ENCODE assay signal across 31 mouse cellular contexts in the genomic region with DNA sequence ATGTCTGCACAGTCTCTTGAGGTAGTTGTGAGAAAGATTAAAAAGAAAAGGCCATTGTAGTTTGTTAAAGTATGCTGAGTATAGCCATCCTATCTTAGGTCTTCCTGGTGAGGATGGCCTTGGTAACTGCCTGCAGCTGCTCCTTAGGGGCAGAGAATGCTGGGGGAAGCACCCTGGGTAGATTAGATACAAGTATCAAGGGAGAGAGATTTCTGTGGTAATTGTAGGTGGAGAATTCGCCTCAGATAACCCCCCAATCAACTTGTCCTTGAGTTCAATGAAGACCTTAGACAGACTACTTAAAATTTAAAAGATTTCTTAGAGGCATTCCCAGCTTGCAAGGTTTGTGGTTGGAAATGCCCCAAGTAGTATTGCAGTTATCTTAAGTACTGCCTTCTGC. TPM values are rescaled to one million over a fixed set of nuclear protein-coding genes. Genes with fewer than 3 reads are reported as not detected.
DNase-seq lines count a peak whose midpoint lies in the region; ATAC-seq and TF ChIP-seq lines count a peak whose summit lies in the region.
"Had no signal": no experiment of that assay in that cellular context is flagged by ENCODE, and none has a peak within 500 bp of the region (broad histone marks: within the 10 kb centered on the region; RNA-seq: fewer than 3 reads in every experiment).

No protein-coding gene starts in this region.

- H3K4me2 ChIP-seq in heart, embryonic 15.5 days: peak overlapping the region; percentile 97; the same call in 1 of the 2 replicates
- peak overlapping the region; percentile 73 for H3K4me2 ChIP-seq in liver, embryonic 16.5 days (ENCODE audit: low read depth, low read length)
- H3K4me2 ChIP-seq in forebrain, embryonic 16.5 days (ENCODE audit: low read length): no peak overlapping the region
- H3K4me2 ChIP-seq: embryonic facial prominence, embryonic 15.5 days had no signal

- no peak for DNase-seq in heart, adult 9 months (ENCODE audit: low spot score in 2 of 2)
- DNase-seq in MEL (ENCODE audit: low read depth, low spot score): peak; percentile 60
- DNase-seq in embryonic facial prominence, embryonic 10.5 days (ENCODE audit: low spot score): no peak
- DNase-seq in cerebellum, adult 8-10 months: no peak
- DNase-seq: adrenal gland, postnatal 14 days; cerebellum, adult 11-12 months; cerebellum, postnatal 25 days; embryo, embryonic 11 days; gastrocnemius, postnatal 10 days; heart, adult 11 months; heart, postnatal 36 days; kidney, postnatal 4 days; layer of hippocampus, adult 9-11 months; lung, embryonic 14.5 days; lung, postnatal 36 days; right cerebral cortex, postnatal 25 days; thymus, postnatal 36 days had no signal

- peak; percentile 32 to 71 for TF ChIP-seq EP300 in MEL (IDR thresholded peaks at IDR 0.05; ENCODE audit: low read depth in 1 of 2, low read length in 2 of 2)

- H3K27me3 ChIP-seq in heart, embryonic 15.5 days: no peaks in the 10 kb centered on the region
- H3K27me3 ChIP-seq in MEL (ENCODE audit: control insufficient read depth in 1 of 2, insufficient read depth in 2 of 2, low read length in 2 of 2): no peaks in the 10 kb centered on the region
- no peaks in the 10 kb centered on the region for H3K27me3 ChIP-seq in embryonic facial prominence, embryonic 10.5 days (replicated peaks; ENCODE audit: low read depth, poor library complexity, severe bottlenecking)
- H3K27me3 ChIP-seq in liver, embryonic 16.5 days (ENCODE audit: control insufficient read depth, insufficient read depth, low read depth, low read length): no peaks in the 10 kb centered on the region
- no peaks in the 10 kb centered on the region for H3K27me3 ChIP-seq in forebrain, embryonic 16.5 days (replicated peaks; ENCODE audit: control insufficient read depth, insufficient read depth, low read length)
- H3K27me3 ChIP-seq: embryonic facial prominence, embryonic 15.5 days; hindbrain, embryonic 15.5 days; limb, embryonic 12.5 days; neural tube, embryonic 13.5 days; Patski had no signal

- H3K36me3 ChIP-seq in heart, embryonic 15.5 days: peaks cover 23% of the 10 kb centered on the region
- H3K36me3 ChIP-seq in MEL (ENCODE audit: control insufficient read depth in 1 of 2, insufficient read depth in 2 of 2, low read length in 2 of 2): peaks cover 0 to 46% of the 10 kb centered on the region in 2 experiments; a peak in 2 of 4 replicates
- H3K36me3 ChIP-seq in embryonic facial prominence, embryonic 10.5 days (replicated peaks): peaks cover 37% of the 10 kb centered on the region
- peaks cover 31% of the 10 kb centered on the region for H3K36me3 ChIP-seq in liver, embryonic 16.5 days (ENCODE audit: control insufficient read depth, insufficient read depth)
- peaks cover 17% of the 10 kb centered on the region for H3K36me3 ChIP-seq in forebrain, embryonic 16.5 days (ENCODE audit: control insufficient read depth, insufficient read depth)

- H3K9me3 ChIP-seq in heart, embryonic 15.5 days (replicated peaks): no peaks in the 10 kb centered on the region
- no peaks in the 10 kb centered on the region for H3K9me3 ChIP-seq in MEL (replicated peaks; ENCODE audit: insufficient read depth, low read length)
- no peaks in the 10 kb centered on the region for H3K9me3 ChIP-seq in embryonic facial prominence, embryonic 10.5 days
- no peaks in the 10 kb centered on the region; the same call in none of the 2 replicates for H3K9me3 ChIP-seq in liver, embryonic 16.5 days (replicated peaks; ENCODE audit: control insufficient read depth, low read length)
- no peaks in the 10 kb centered on the region for H3K9me3 ChIP-seq in forebrain, embryonic 16.5 days (ENCODE audit: control insufficient read depth, low read length)
- H3K9me3 ChIP-seq: embryonic facial prominence, embryonic 15.5 days; hindbrain, embryonic 15.5 days; limb, embryonic 12.5 days; neural tube, embryonic 13.5 days had no signal

- H3K9ac ChIP-seq in heart, embryonic 15.5 days: 0 out of 2 replicates have a peak overlapping the region, but pooled peaks have one; percentile 11
- H3K9ac ChIP-seq in MEL (ENCODE audit: control insufficient read depth, low read depth, low read length, poor library complexity, severe bottlenecking): no peak overlapping the region
- peak overlapping the region; percentile 87 for H3K9ac ChIP-seq in liver, embryonic 16.5 days (ENCODE audit: low read depth, low read length)
- no peak overlapping the region for H3K9ac ChIP-seq in forebrain, embryonic 16.5 days (replicated peaks; ENCODE audit: low read depth, low read length)
- H3K9ac ChIP-seq: embryonic facial prominence, embryonic 15.5 days; hindbrain, embryonic 15.5 days; limb, embryonic 12.5 days; lung, embryonic 14.5 days; neural tube, embryonic 13.5 days had no signal

- no peak for TF ChIP-seq RAD21 in MEL (IDR thresholded peaks at IDR 0.05; ENCODE audit: low read depth, low read length)

- peaks cover 36% of the 10 kb centered on the region for H3K4me1 ChIP-seq in heart, embryonic 15.5 days (replicated peaks)
- peaks cover 25 to 30% of the 10 kb centered on the region in 2 experiments for H3K4me1 ChIP-seq in MEL (ENCODE audit: control insufficient read depth in 1 of 2, insufficient read depth in 2 of 2, low read length in 2 of 2)
- H3K4me1 ChIP-seq in embryonic facial prominence, embryonic 10.5 days: peaks cover 36% of the 10 kb centered on the region
- H3K4me1 ChIP-seq in liver, embryonic 16.5 days (ENCODE audit: control insufficient read depth, low read depth, low read length): peaks cover 64% of the 10 kb centered on the region
- H3K4me1 ChIP-seq in forebrain, embryonic 16.5 days (replicated peaks; ENCODE audit: control insufficient read depth, insufficient read depth, low read length): peaks cover 26% of the 10 kb centered on the region

- no peak overlapping the region for H3K4me3 ChIP-seq in heart, embryonic 15.5 days
- H3K4me3 ChIP-seq in MEL (ENCODE audit: control insufficient read depth in 1 of 2, insufficient read depth in 1 of 2, low read depth in 2 of 2, low read length in 2 of 2): no peak overlapping the region
- 0 out of 2 replicates have a peak overlapping the region, but pooled peaks have one; percentile 88 for H3K4me3 ChIP-seq in embryonic facial prominence, embryonic 10.5 days
- peak overlapping the region; percentile 79 for H3K4me3 ChIP-seq in liver, embryonic 16.5 days (ENCODE audit: low read depth, low read length)
- no peak overlapping the region for H3K4me3 ChIP-seq in forebrain, embryonic 16.5 days (replicated peaks; ENCODE audit: low read length)
- H3K4me3 ChIP-seq: embryonic facial prominence, embryonic 15.5 days; hindbrain, embryonic 15.5 days; limb, embryonic 12.5 days; neural tube, embryonic 13.5 days had no signal

- no peak for TF ChIP-seq CTCF in MEL (IDR thresholded peaks at IDR 0.05 in 2 of 3, conservative IDR thresholded peaks at IDR 0.05 in 1 of 3; ENCODE audit: control insufficient read depth in 1 of 3, insufficient read depth in 1 of 3, low read depth in 2 of 3, low read length in 3 of 3, poor library complexity in 1 of 3, severe bottlenecking in 1 of 3)

- no peak for ATAC-seq in heart, embryonic 15.5 days (replicated peaks; ENCODE audit: insufficient number of reproducible peaks, insufficient read depth, low FRiP score, low read depth)
- ATAC-seq in liver, embryonic 16.5 days (ENCODE audit: low read depth): no peak
- ATAC-seq in forebrain, embryonic 16.5 days: no peak
- ATAC-seq: intestine, embryonic 16.5 days; Patski had no signal

- peaks cover 11% of the 10 kb centered on the region for H3K79me2 ChIP-seq in MEL (ENCODE audit: control insufficient read depth, insufficient read depth, low read length, poor library complexity)

- no peak for TF ChIP-seq POLR2A in MEL (IDR thresholded peaks at IDR 0.05; ENCODE audit: control insufficient read depth in 1 of 2, insufficient read depth in 1 of 2, low read depth in 1 of 2, low read length in 2 of 2, poor library complexity in 1 of 2)

- 0 out of 2 replicates have a peak overlapping the region, but pooled peaks have one; percentile 7 for H3K27ac ChIP-seq in heart, embryonic 15.5 days
- H3K27ac ChIP-seq in MEL (ENCODE audit: control insufficient read depth, low read depth, low read length): peak overlapping the region; percentile 9; the same call in 1 of the 2 replicates
- no peak overlapping the region for H3K27ac ChIP-seq in embryonic facial prominence, embryonic 10.5 days (replicated peaks)
- peak overlapping the region; percentile 79 for H3K27ac ChIP-seq in liver, embryonic 16.5 days (ENCODE audit: low read length)
- H3K27ac ChIP-seq in forebrain, embryonic 16.5 days (ENCODE audit: low read length): no peak overlapping the region
- H3K27ac ChIP-seq: embryonic facial prominence, embryonic 15.5 days; hindbrain, embryonic 15.5 days; limb, embryonic 12.5 days; neural tube, embryonic 13.5 days had no signal

- WGBS in heart, embryonic 15.5 days: 52% methylated on average over 1 of the region's 1 CpGs
- WGBS in embryonic facial prominence, embryonic 10.5 days: 85% methylated on average over 1 of the region's 1 CpGs
- WGBS in liver, embryonic 16.5 days (ENCODE audit: insufficient replicate concordance): 19% methylated on average over 1 of the region's 1 CpGs
- whole genome bisulfite sequencing in forebrain, embryonic 16.5 days: 81% methylated on average over 1 of the region's 1 CpGs

RNA-seq across cellular contexts. Expression of a gene that starts 2.4 kb away (rescaled TPM):
- 5.2 and 11.1 TPM in 2 replicates for polyA plus RNA-seq in heart, embryonic 15.5 days (2015; fragmentation: Nextera tagmentation; extraction: Ambion mirVana)
- 1.7 and 2.5 TPM in 2 replicates for total RNA-seq in MEL (2012; rRNA removed)
- 10 to 100 TPM in 1 of 2 experiments, not detected in 1; 23.7 TPM for polyA plus RNA-seq in MEL (2012; ENCODE audit: insufficient read depth in 1 of 2, insufficient read length in 2 of 2, low read depth in 1 of 2, low replicate concordance in 2 of 2, missing spikeins in 1 of 2)
- polyA plus RNA-seq in embryonic facial prominence, embryonic 10.5 days (2016; fragmentation: Nextera tagmentation; extraction: Ambion mirVana): 9.1 and 12.1 TPM in 2 replicates
- polyA plus RNA-seq in liver, embryonic 16.5 days (2015; fragmentation: Nextera tagmentation; extraction: Ambion mirVana): 66.7 and 67.1 TPM in 2 replicates
- polyA plus RNA-seq in forebrain, embryonic 16.5 days (2015; fragmentation: Nextera tagmentation; extraction: Ambion mirVana): 7.1 and 8.5 TPM in 2 replicates

RNA-seq across cellular contexts. Expression of a gene that starts 34.2 kb away (rescaled TPM):
- 3.6 and 8.6 TPM in 2 replicates for polyA plus RNA-seq in heart, embryonic 15.5 days (2015; fragmentation: Nextera tagmentation; extraction: Ambion mirVana)
- total RNA-seq in MEL (2012; rRNA removed): 0.04 TPM in 1 of 2 replicates, not detected in the other
- 1 to 10 TPM in 1 of 2 experiments, not detected in 1; 1.4 TPM for polyA plus RNA-seq in MEL (2012; ENCODE audit: insufficient read depth in 1 of 2, insufficient read length in 2 of 2, low read depth in 1 of 2, low replicate concordance in 2 of 2, missing spikeins in 1 of 2)
- 16.5 and 19.4 TPM in 2 replicates for polyA plus RNA-seq in embryonic facial prominence, embryonic 10.5 days (2016; fragmentation: Nextera tagmentation; extraction: Ambion mirVana)
- polyA plus RNA-seq in liver, embryonic 16.5 days (2015; fragmentation: Nextera tagmentation; extraction: Ambion mirVana): 7.9 and 10.5 TPM in 2 replicates
- polyA plus RNA-seq in forebrain, embryonic 16.5 days (2015; fragmentation: Nextera tagmentation; extraction: Ambion mirVana): 0.47 and 1.1 TPM in 2 replicates
- polyA plus RNA-seq: C2C12 had no signal

RNA-seq across cellular contexts. Expression of a gene that starts 54.9 kb away (rescaled TPM):
- polyA plus RNA-seq in heart, embryonic 15.5 days (2015; fragmentation: Nextera tagmentation; extraction: Ambion mirVana): not detected in 2 replicates
- total RNA-seq in MEL (2012; rRNA removed): 0.08 TPM in 1 of 2 replicates, not detected in the other
- under 1 TPM in 1 of 2 experiments, not detected in 1; 0.38 TPM for polyA plus RNA-seq in MEL (2012; ENCODE audit: insufficient read depth in 1 of 2, insufficient read length in 2 of 2, low read depth in 1 of 2, low replicate concordance in 2 of 2, missing spikeins in 1 of 2)
- polyA plus RNA-seq in embryonic facial prominence, embryonic 10.5 days (2016; fragmentation: Nextera tagmentation; extraction: Ambion mirVana): 0.09 TPM in 1 of 2 replicates, not detected in the other
- 0.08 and 0.12 TPM in 2 replicates for polyA plus RNA-seq in liver, embryonic 16.5 days (2015; fragmentation: Nextera tagmentation; extraction: Ambion mirVana)
- polyA plus RNA-seq in forebrain, embryonic 16.5 days (2015; fragmentation: Nextera tagmentation; extraction: Ambion mirVana): not detected in 2 replicates
- total RNA-seq: gastrocnemius, postnatal 10 days; heart, postnatal 36 days had no signal
- polyA plus RNA-seq: brain, embryonic 14.5 days; C2C12; forebrain, embryonic 11.5 days; kidney, embryonic 14.5 days; limb, embryonic 12.5 days; midbrain, embryonic 11.5 days; neural tube, embryonic 13.5 days; Patski had no signal

Comparison
In these comparisons a context has a peak if more than half of its experiments do, and no peak if none do; other contexts are left out.
1. H3K27ac ChIP-seq: peak in heart, embryonic 15.5 days (single experiment), MEL (single experiment) and liver, embryonic 16.5 days (single experiment); none in embryonic facial prominence, embryonic 10.5 days (single experiment) and forebrain, embryonic 16.5 days (single experiment).
2. H3K4me3 ChIP-seq: peak in embryonic facial prominence, embryonic 10.5 days (single experiment) and liver, embryonic 16.5 days (single experiment); none in heart, embryonic 15.5 days (single experiment), MEL (0 of 2) and forebrain, embryonic 16.5 days (single experiment).
3. H3K9ac ChIP-seq: peak in heart, embryonic 15.5 days (single experiment) and liver, embryonic 16.5 days (single experiment); none in MEL (single experiment) and forebrain, embryonic 16.5 days (single experiment).